Mouse (Mus musculus) midbrain, embryonic 12.5 days (tissue): ENCODE results near the gene Qrich1. TPM values are rescaled to one million over a fixed set of nuclear protein-coding genes. Genes with fewer than 3 reads are reported as not detected.
"Not testable (repeated sequence)": the region's sequence is repeated elsewhere in the genome, so short reads cannot be mapped to it uniquely, and the experiment has no call there.

Source experiments
- ATAC-seq: fragments of 200-750 bp; cut with Nextera tagmentation; 2 replicates; pipeline ENCODE4 v1.8.0; 2017; ENCODE audit warnings: low read depth, moderate TSS enrichment, moderate library complexity; ENCODE audit not compliant: low FRiP score
- H3K27ac ChIP-seq: fragments of 300-500 bp; sonication (generic); replicated peaks from 2 replicates; pipeline ENCODE4 v1.5.1; 2016; ENCODE audit warnings: mild to moderate bottlenecking
- H3K27me3 ChIP-seq: fragments of 300-500 bp; sonication (generic); 2 replicates; pipeline ENCODE4 v1.6.1; 2016; ENCODE audit warnings: mild to moderate bottlenecking
- H3K36me3 ChIP-seq: fragments of 300-500 bp; sonication (generic); 2 replicates; pipeline ENCODE4 v1.6.1; 2016
- H3K4me1 ChIP-seq: fragments of 300-500 bp; sonication (generic); 2 replicates; pipeline ENCODE4 v1.6.1; 2016
- H3K4me2 ChIP-seq: fragments of 300-500 bp; sonication (generic); replicated peaks from 2 replicates; pipeline ENCODE4 v1.6.1; 2016; ENCODE audit warnings: mild to moderate bottlenecking, moderate library complexity
- H3K4me3 ChIP-seq: fragments of 300-500 bp; sonication (generic); 2 replicates; pipeline ENCODE4 v1.5.1; 2016; ENCODE audit warnings: mild to moderate bottlenecking
- H3K9ac ChIP-seq: fragments of 300-500 bp; sonication (generic); replicated peaks from 2 replicates; pipeline ENCODE4 v1.6.1; 2016; ENCODE audit warnings: mild to moderate bottlenecking, moderate library complexity
- H3K9me3 ChIP-seq: fragments of 300-500 bp; sonication (generic); 2 replicates; pipeline ENCODE4 v1.6.1; 2016; ENCODE audit warnings: mild to moderate bottlenecking
- WGBS: fragments of 180-500 bp; shearing (Covaris S2); methylation state at CpG from one replicate; pipeline ENCODE4 v1.1.7; 2016; 5-methylcytosine and 5-hydroxymethylcytosine counted together
- polyA plus RNA-seq: library from polyadenylated mRNA; unstranded; fragments of >200 nt; fragmentation: Nextera tagmentation; extraction: Ambion mirVana; gene quantifications from 2 replicates; pipeline ENCODE4 v1.2.1, GENCODE M21; 2016

Qrich1 gene
- polyA plus RNA-seq, 1 experiment from 2014 or later: 178 TPM

DNA sequence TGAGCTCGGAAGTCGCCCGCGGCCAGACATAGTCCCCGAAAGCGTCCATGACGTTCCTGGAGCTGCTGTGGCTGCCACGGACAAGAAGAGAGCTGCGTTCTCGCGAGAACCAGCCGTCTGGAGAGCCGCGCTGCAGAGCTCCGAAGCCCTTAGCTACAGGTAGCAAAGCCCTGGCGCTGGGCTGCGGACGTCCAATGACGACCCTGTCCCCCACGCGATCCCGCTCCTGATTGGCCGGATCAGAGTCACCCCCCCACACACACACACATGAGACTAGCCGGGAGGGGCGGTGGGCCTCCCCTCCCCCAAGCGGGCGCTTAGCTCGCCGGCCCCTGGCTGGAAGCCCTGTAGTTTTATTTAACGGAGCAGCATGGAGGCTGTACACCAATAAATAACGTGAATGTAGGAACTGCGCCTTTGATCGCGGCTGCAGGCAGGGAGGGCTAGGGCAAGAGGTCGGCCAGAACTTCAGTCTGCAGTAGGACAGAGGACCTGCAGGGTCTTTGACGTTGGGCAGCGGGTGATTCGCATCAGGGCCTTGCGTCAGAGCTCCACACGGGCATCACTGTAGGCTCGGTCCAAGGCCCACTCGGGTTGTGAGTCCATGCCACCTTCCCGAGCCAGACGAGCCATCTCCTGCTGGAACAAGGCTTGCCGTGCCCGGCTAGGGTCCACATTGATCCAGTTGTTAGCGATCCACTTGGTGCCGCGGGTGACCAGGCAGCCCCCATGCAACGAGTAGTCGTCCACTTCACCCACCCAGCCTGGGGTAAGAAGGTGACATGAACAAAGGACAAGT is 62.1 kb downstream of the Qrich1 start, which contains the start of gene Wdr6:
Gene Wdr6 (minus strand): TSS at position 195 of the 799 bp plus-strand sequence.
- Histone ChIP-seq H3K36me3 (peaks cover 40% of the 10 kb centered on the region), H3K27me3 (peaks cover 32% of the 10 kb centered on the region), H3K4me2 (peak within 1 kb of the TSS; percentile 89), H3K9ac (peak within 1 kb of the TSS; percentile 94), H3K4me1 (peaks cover 53% of the 10 kb centered on the region), H3K9me3 (no peaks in the 10 kb centered on the region), H3K27ac (peak within 1 kb of the TSS; percentile 97), H3K4me3 (peak within 1 kb of the TSS; percentile 83)
- WGBS: 3% methylated on average over 51 of the region's 51 CpGs
- ATAC-seq: peak; percentile 97

DNA sequence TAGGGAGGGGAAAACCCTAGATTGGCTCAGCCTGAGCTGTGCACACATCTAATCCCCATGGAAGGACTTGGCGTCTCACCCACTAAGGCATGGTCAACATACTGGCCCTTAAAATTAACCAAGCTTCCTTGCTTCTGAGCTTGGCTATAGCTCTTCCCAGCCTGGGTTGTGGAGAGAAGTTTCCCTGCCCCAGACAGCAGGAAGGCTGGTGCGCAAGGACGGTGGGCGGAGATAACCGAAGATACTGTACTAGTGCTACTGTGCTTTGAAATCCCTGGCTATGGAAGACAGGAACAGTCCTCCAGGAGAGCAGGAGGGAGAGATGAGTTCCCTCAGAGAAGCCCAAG is 62.7 kb downstream of the Qrich1 start:
- peaks cover 32% of the 10 kb centered on the region for H3K27me3 ChIP-seq
- H3K36me3 ChIP-seq: peaks cover 39% of the 10 kb centered on the region

DNA sequence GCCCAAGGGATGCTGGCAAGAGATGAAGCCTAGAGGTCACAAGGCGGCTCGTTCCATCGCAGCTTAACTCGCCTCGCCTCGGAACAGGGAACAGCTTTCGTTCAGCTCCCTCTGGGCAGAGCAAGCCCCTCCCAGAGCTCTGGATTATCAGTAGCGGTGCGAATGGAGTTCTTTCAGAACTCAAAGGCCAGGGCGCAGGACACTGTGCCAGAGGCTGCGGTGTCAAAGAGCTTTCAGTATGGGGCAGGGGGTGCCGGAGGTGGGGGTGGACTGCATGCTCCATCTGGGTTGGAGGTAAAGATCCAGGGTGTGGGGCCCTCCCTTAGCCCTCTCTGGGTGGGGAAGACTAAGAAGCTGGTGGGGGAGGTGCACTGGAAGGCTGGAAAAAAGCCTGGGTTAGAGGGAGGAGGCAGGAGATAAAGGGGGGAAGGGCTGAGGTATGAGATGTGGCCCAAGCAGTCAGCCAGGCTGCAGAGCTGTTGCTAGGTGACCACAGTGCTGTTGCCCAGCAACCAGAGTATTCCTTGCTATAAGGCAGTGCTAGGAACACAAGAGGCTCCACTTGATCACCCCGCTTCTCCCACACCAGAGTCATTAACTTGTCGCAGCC is 71.1 kb downstream of the Qrich1 start:
- Histone ChIP-seq H3K4me1 (peaks cover 40% of the 10 kb centered on the region), H3K4me3 (peak overlapping the region; percentile 27), H3K36me3 (peaks cover 6% of the 10 kb centered on the region; the same call in 1 of the 2 replicates), H3K4me2 (peak overlapping the region; percentile 53), H3K27ac (peak overlapping the region; percentile 99), H3K9me3 (no peaks in the 10 kb centered on the region), H3K9ac (peak overlapping the region; percentile 39), H3K27me3 (peaks cover 28% of the 10 kb centered on the region; the same call in 1 of the 2 replicates)
- peak; percentile 98 for ATAC-seq
- WGBS: under 1% methylated on average over 14 of the region's 14 CpGs

More for the DNA sequence above, 62.7 kb downstream of the Qrich1 start:
- Histone ChIP-seq H3K4me1 (peaks cover 47% of the 10 kb centered on the region), H3K9me3 (no peaks in the 10 kb centered on the region), H3K4me3 (peak overlapping the region; percentile 83), H3K9ac (peak overlapping the region; percentile 94), H3K4me2 (peak overlapping the region; percentile 89), H3K27ac (peak overlapping the region; percentile 97)
- WGBS: 54% methylated on average over 5 of the region's 5 CpGs
- no peak for ATAC-seq

DNA sequence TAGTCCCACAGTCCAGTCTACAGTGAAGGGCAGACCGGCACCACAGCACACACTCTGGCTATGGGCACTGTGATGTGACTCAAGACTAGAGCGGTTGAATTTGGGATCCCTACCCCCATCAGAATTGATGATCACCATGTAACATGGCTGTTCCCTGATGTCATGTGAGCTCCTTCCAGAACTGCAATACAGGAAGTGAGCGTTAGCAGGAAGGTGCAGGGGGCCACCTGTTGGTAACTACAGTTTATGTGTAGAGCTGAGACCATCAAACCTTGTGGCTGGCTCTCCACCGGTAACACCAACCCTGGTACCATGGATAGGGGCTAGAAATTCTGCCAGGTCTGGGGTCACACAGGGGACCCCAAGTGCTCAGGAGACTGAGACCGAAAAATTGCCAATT is 72.6 kb downstream of the Qrich1 start:
- Histone ChIP-seq H3K9me3 (no peaks in the 10 kb centered on the region), H3K36me3 (no peaks in the 10 kb centered on the region), H3K27me3 (peaks cover 20% of the 10 kb centered on the region; the same call in 1 of the 2 replicates), H3K4me1 (peaks cover 40% of the 10 kb centered on the region), H3K27ac (peak overlapping the region; percentile 99), H3K9ac (no peak overlapping the region), H3K4me3 (no peak overlapping the region), H3K4me2 (no peak overlapping the region)
- ATAC-seq: no peak
- WGBS: 75% methylated on average over 5 of the region's 5 CpGs

DNA sequence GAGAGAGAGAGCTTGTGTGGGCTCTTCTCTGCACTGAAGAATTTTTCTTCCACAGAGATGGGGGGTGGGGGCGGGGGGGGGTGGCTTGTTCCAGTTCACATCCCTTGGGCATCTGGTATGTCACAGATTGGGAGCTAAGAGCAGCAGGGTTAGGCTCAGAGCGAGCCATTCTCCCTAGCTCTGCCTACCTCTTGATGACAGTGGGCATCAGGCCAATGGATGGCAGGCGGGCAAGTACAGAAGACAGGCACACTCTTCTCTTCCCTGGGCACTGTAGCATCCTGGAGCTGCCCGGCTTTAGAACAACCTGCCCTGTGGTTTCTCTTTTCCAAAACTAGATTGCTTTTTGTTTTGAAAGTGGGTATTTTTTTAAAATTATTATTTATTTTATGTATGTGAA is 74.9 kb downstream of the Qrich1 start:
- Histone ChIP-seq H3K4me1 (peaks cover 42% of the 10 kb centered on the region), H3K9ac (no peak overlapping the region), H3K27me3 (peaks cover 20% of the 10 kb centered on the region; the same call in 1 of the 2 replicates), H3K4me2 (no peak overlapping the region), H3K27ac (no peak overlapping the region), H3K36me3 (no peaks in the 10 kb centered on the region), H3K4me3 (no peak overlapping the region), H3K9me3 (no peaks in the 10 kb centered on the region)
- no peak for ATAC-seq
- 90% methylated on average over 4 of the region's 4 CpGs for WGBS

DNA sequence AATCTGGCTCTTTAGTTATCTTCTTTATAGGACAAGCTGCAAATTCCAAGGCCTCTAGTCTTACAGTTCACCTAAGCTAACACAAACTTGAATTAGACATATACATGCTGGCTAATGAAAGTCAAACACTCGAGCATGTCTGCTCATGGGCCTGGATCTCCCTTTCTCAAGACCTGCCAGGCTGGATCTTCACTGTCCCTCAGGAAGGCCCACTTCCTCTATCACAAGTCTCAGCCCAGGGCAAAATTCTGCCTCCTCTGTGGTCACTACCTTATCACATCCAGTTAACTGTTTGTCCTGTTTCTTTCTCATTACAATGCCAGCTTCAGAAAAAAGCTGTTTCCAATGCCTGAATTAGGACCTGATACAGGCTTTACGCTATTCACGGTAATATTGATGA is 77.7 kb downstream of the Qrich1 start:
- Histone ChIP-seq H3K9ac (no peak overlapping the region), H3K27me3 (peaks cover 16% of the 10 kb centered on the region; the same call in 1 of the 2 replicates), H3K36me3 (no peaks in the 10 kb centered on the region), H3K27ac (no peak overlapping the region), H3K9me3 (no peaks in the 10 kb centered on the region), H3K4me2 (no peak overlapping the region), H3K4me3 (no peak overlapping the region), H3K4me1 (peaks cover 21% of the 10 kb centered on the region)
- ATAC-seq: no peak
- WGBS: 92% methylated on average over 3 of the region's 3 CpGs

DNA sequence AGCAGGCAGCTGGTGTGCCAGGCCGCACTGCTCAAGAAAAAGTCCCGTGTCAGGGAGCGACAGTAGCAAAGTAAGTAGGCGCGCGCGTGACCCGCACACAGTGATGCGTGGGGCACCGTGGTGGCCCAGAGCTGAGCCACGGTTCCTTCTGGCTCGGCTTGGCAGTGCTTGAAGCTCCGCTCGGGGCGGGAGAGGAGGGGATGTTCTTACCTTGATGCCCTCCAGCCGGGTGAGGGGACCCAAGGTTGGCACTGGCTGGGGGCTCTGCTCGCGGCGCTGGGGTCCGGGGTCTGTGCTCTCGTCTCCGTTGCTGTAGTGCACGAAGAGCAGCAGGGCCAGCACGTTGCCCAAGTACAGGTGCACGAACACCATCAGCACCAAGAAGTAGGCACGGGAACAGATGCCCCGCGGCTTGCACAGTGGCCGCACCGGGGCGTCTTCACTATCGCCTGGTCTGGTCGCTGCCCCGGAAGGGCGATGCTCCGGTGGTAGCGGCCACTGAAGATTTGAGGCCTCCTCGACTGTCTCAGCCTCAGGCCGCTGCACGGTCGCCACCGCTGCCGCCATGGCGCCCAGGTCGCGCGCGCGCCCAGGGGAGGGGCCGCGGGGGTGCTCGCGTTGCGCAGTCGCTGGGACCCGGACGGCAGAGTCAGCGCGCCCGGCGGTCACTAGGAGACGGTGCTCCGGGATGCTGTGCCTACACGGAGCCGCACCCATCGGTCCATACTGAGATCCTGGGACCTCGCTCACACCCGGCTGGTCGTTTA is 80.6 kb downstream of the Qrich1 start, which contains the start of gene P4htm:
Gene P4htm (minus strand): TSS at position 670 of the 767 bp plus-strand sequence.
- Histone ChIP-seq H3K4me1 (peaks cover 15% of the 10 kb centered on the region), H3K27me3 (no peaks in the 10 kb centered on the region), H3K9ac (peak within 1 kb of the TSS; percentile 80), H3K4me3 (peak within 1 kb of the TSS; percentile 69), H3K27ac (peak within 1 kb of the TSS; percentile 78), H3K36me3 (0 out of 2 replicates have a peak, but pooled peaks cover 3% of the 10 kb centered on the region), H3K4me2 (peak within 1 kb of the TSS; percentile 86), H3K9me3 (no peaks in the 10 kb centered on the region)
- peak; percentile 85 for ATAC-seq
- WGBS: 1% methylated on average over 63 of the region's 69 CpGs

DNA sequence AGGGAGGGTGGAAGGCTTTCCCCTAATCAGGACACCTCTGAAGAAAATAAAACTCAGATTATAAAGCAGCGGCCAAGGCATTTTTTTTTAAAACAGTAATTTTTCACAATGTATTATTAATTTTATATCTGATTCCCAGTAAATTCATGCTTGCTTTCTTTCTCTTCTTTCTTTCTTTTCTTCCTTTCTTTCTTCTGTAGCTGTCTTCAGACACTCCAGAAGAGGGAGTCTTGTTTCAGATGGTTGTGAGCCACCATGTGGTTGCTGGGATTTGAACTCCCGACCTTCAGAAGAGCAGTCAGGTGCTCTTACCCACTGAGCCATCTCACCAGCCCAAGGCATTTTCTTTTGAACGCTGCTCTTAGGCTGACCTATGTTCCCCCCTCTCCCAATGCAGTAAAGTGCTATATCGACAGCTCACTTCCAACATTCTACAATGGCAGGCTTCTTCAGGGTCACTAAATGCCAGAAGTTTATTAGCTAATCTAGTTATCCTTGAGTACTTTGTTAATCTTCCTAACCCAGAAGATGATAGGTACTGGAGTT is 82.5 kb downstream of the Qrich1 start:
- H3K4me1 ChIP-seq: peaks cover 15% of the 10 kb centered on the region
- WGBS: 80% methylated on average over 4 of the region's 4 CpGs
- ATAC-seq: no peak
- H3K9ac ChIP-seq: no peak overlapping the region
- peaks cover 22% of the 10 kb centered on the region for H3K36me3 ChIP-seq
- H3K9me3 ChIP-seq: no peaks in the 10 kb centered on the region
- no peak overlapping the region for H3K4me3 ChIP-seq
- no peaks in the 10 kb centered on the region for H3K27me3 ChIP-seq
- H3K4me2 ChIP-seq: no peak overlapping the region
- no peak overlapping the region for H3K27ac ChIP-seq

DNA sequence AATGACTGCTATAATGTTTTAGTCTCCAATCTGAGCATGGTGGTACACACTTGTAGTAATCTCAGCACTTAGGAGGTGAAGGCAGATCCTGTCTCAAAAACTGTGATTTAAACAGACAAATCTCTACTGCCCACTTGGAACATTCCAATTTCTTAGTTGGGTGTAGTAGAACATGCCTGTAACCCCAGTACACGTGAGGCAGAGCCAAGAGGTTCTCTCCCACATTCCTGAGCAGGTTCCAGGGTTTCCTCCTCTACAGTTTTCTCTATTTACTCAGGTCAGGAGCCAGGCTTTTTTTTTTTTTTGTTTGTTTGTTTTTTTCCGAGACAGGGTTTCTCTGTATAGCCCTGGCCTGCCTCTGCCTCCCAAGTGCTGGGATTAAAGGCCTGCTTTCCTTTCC is 83.4 kb downstream of the Qrich1 start:
- Histone ChIP-seq H3K36me3 (peaks cover 31% of the 10 kb centered on the region), H3K4me3 (no peak overlapping the region), H3K9me3 (no peaks in the 10 kb centered on the region), H3K4me2 (no peak overlapping the region), H3K4me1 (peaks cover 15% of the 10 kb centered on the region), H3K27ac (no peak overlapping the region), H3K9ac (no peak overlapping the region), H3K27me3 (no peaks in the 10 kb centered on the region)
- no peak for ATAC-seq
- 59% methylated on average over 2 of the region's 2 CpGs for WGBS

DNA sequence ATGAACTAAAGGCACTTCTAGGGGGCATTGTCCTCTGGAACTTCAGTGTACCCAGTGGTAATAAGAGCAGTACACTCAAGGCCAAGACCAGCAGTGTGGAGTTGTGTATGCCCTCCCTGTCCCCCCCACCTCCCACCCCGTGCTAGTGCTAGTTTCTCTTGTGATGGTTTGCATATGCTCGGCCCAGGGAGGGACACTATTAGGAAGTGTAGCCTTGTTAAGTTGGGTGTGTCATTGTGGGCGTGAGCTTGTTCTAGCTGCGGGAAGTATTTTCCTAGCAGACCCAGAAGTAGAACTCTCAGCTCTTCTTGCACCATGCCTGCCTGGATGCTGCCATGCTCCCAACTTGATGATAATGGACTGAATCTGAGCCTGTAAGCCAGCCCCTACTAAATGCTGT is 85.4 kb downstream of the Qrich1 start:
- no peak overlapping the region for H3K27ac ChIP-seq
- H3K4me3 ChIP-seq: no peak overlapping the region
- H3K4me1 ChIP-seq: peaks cover 3% of the 10 kb centered on the region
- H3K36me3 ChIP-seq: peaks cover 49% of the 10 kb centered on the region
- no peak overlapping the region for H3K4me2 ChIP-seq
- no peak for ATAC-seq
- H3K9me3 ChIP-seq: no peaks in the 10 kb centered on the region
- H3K9ac ChIP-seq: no peak overlapping the region
- H3K27me3 ChIP-seq: no peaks in the 10 kb centered on the region
- 91% methylated on average over 4 of the region's 4 CpGs for WGBS

DNA sequence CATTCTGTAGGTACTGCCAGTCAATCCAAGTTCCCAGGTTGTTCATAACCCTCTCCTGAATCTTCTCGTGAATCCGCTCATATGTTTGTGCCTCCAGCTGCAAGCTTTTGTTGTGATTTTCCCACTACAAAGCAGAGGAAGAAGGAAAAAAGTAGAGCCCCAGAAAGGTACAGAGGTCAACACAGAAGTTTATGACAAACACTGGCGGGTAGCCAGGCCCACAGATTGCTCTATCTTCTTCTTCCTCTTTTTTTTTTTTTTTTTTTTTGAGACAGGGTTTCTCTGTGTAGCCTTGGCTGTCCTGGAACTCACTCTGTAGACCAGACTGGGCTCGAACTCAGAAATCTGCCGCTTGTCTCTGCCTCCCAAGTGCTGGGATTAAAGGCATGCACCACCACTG is 91.3 kb downstream of the Qrich1 start:
- not testable (repeated sequence) for H3K4me1 ChIP-seq, H3K27ac ChIP-seq, H3K27me3 ChIP-seq, H3K9me3 ChIP-seq, ATAC-seq, H3K4me2 ChIP-seq, H3K9ac ChIP-seq, H3K4me3 ChIP-seq
- 95% methylated on average over 5 of the region's 5 CpGs for WGBS
- peaks cover 95% of the 10 kb centered on the region for H3K36me3 ChIP-seq
